Mouse (Mus musculus) neural tube, embryonic 13.5 days (tissue): Measurements from ENCODE around the gene Glg1. TPM values are rescaled to one million over a fixed set of nuclear protein-coding genes. Genes with fewer than 3 reads are reported as not detected.
"Not testable (repeated sequence)": the region's sequence is repeated elsewhere in the genome, so short reads cannot be mapped to it uniquely, and the experiment has no call there.

ENCODE experiments used
- ATAC-seq: fragments of 200-750 bp; cut with Nextera tagmentation; 2 replicates; pipeline ENCODE4 v1.8.0; 2017; ENCODE audit warnings: low read depth, mild to moderate bottlenecking, moderate TSS enrichment, moderate library complexity
- H3K27ac ChIP-seq: fragments of 300-500 bp; sonication (generic); replicated peaks from 2 replicates; pipeline ENCODE4 v1.5.1; 2015; ENCODE audit warnings: moderate library complexity, mild to moderate bottlenecking, inconsistent platforms
- H3K27me3 ChIP-seq: fragments of 300-500 bp; sonication (generic); 2 replicates; pipeline ENCODE4 v1.6.1; 2015; ENCODE audit warnings: mild to moderate bottlenecking, inconsistent platforms
- H3K36me3 ChIP-seq: fragments of 300-500 bp; sonication (generic); 2 replicates; pipeline ENCODE4 v1.6.1; 2015; ENCODE audit warnings: mild to moderate bottlenecking, inconsistent platforms
- H3K4me1 ChIP-seq: fragments of 300-500 bp; sonication (generic); replicated peaks from 2 replicates; pipeline ENCODE4 v1.6.1; 2015; ENCODE audit warnings: inconsistent platforms
- H3K4me2 ChIP-seq: fragments of 300-500 bp; sonication (generic); 2 replicates; pipeline ENCODE4 v1.6.1; 2015; ENCODE audit warnings: inconsistent platforms, mild to moderate bottlenecking, moderate library complexity
- H3K4me3 ChIP-seq: fragments of 300-500 bp; sonication (generic); 2 replicates; pipeline ENCODE4 v1.5.1; 2015; ENCODE audit warnings: mild to moderate bottlenecking, inconsistent platforms
- H3K9ac ChIP-seq: fragments of 300-500 bp; sonication (generic); 2 replicates; pipeline ENCODE4 v1.6.1; 2015; ENCODE audit warnings: moderate library complexity, mild to moderate bottlenecking, inconsistent platforms
- H3K9me3 ChIP-seq: fragments of 300-500 bp; sonication (generic); 2 replicates; pipeline ENCODE4 v1.6.1; 2016; ENCODE audit warnings: inconsistent platforms
- WGBS: fragments of 180-500 bp; shearing (Covaris S2); methylation state at CpG from one replicate; pipeline ENCODE4 v1.1.7; 2015; 5-methylcytosine and 5-hydroxymethylcytosine counted together
- polyA plus RNA-seq: library from polyadenylated mRNA; unstranded; fragments of >200 nt; fragmentation: Nextera tagmentation; extraction: Ambion mirVana; gene quantifications from 2 replicates; pipeline ENCODE4 v1.2.1, GENCODE M21; 2015

The Glg1 gene
- polyA plus RNA-seq, 1 experiment from 2014 or later: 69.5 TPM

DNA sequence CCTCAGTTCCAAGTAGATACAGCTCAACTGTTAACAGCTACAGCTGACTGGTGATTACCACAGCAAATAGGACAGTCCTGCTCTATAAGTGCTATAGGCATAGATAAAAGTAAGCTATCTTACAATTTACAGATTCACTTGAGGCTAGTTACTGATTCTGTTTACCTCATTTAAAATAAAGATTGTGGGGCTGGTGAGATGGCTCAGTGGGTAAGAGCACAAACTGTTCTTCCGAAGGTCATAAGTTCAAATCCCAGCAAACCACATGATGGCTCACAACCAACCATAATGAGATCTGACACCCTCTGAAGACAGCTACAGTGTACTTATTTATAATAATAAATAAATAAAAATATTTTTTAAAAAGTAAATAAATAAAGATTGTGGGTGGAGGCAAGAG lies 12.2 kb downstream of the Glg1 start:
- not testable (repeated sequence) for H3K9ac ChIP-seq, H3K9me3 ChIP-seq, H3K4me2 ChIP-seq, H3K27ac ChIP-seq, H3K36me3 ChIP-seq, ATAC-seq, H3K4me1 ChIP-seq, H3K27me3 ChIP-seq, H3K4me3 ChIP-seq
- WGBS: 92% methylated on average over 1 of the region's 1 CpGs

DNA sequence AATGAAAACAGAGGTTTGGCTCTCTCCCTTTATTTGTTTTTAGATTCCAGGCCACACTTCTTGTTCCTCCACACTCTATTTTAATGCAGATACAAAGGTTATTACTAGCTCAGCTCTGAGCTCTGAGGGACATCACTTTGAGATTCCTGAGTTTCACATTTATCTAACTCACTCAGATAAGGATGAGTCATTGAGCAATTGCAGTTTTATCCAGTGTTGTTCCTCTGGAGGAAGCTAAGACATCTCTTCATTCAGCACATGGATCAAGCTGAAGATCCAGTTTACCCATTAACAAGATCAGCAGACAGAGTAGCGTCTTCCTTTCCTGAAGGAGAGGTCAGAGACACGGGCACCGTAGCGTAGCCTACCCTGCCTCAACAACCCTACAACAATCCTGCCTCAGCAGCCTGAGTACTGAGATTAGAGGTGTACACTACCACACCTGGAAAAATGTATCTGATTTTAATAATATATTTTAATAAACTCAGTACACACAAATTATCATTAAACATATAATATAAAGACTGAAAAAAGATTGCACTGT lies 12.7 kb downstream of the Glg1 start:
- Histone ChIP-seq H3K27ac (no peak overlapping the region), H3K9me3 (no peaks in the 10 kb centered on the region), H3K4me3 (no peak overlapping the region), H3K9ac (no peak overlapping the region), H3K4me2 (no peak overlapping the region), H3K4me1 (0 out of 2 replicates have a peak, but pooled peaks cover 3% of the 10 kb centered on the region), H3K27me3 (no peaks in the 10 kb centered on the region), H3K36me3 (no peaks in the 10 kb centered on the region)
- WGBS: 92% methylated on average over 4 of the region's 4 CpGs
- no peak for ATAC-seq

DNA sequence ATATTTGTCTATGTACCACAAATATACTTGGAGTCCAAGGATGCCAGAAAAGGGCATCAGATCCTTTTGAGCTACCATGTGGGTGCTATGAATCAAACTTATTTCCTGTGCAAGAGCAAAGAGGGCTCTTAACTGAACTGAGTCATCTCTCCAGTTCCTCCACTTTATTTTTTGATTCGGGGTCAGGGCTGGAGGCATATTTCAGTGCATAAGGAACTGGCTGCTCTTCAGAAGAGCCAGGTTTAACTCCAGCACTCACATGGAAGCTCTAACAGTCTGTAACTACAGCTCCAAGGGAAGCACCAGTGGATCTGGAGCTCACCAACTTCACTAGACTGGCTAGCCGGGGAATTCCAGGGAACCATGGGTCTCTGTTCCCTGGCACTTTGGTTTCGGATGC lies 21.7 kb downstream of the Glg1 start:
- H3K9me3 ChIP-seq: no peaks in the 10 kb centered on the region
- H3K27ac ChIP-seq: no peak overlapping the region
- no peaks in the 10 kb centered on the region for H3K4me1 ChIP-seq
- H3K36me3 ChIP-seq: no peaks in the 10 kb centered on the region
- H3K9ac ChIP-seq: no peak overlapping the region
- H3K4me3 ChIP-seq: no peak overlapping the region
- 78% methylated on average over 3 of the region's 3 CpGs for WGBS
- H3K27me3 ChIP-seq: no peaks in the 10 kb centered on the region
- H3K4me2 ChIP-seq: no peak overlapping the region
- ATAC-seq: no peak

DNA sequence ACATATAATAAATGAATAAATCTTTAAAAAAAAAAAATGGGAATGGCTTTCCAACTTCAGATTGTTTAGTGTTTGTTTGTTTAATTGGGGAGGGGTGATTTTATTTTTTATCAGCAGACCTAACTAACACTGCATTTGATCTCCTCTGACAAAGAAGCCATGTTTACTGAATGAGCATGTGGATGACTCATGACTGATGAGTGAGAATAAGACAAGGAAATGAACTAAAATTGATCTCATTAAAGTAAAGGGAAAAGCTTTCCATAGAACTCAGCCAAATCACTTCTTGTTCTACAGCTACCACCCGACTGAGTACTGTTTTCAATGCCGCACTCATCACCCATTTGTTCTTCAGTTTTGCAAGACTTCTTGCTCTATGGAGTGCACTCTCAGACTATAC lies 25.3 kb downstream of the Glg1 start:
- Histone ChIP-seq H3K36me3 (no peaks in the 10 kb centered on the region), H3K9me3 (no peaks in the 10 kb centered on the region), H3K4me1 (no peaks in the 10 kb centered on the region), H3K27me3 (no peaks in the 10 kb centered on the region), H3K9ac (no peak overlapping the region), H3K27ac (no peak overlapping the region), H3K4me3 (no peak overlapping the region), H3K4me2 (no peak overlapping the region)
- 94% methylated on average over 2 of the region's 2 CpGs for WGBS
- no peak for ATAC-seq

DNA sequence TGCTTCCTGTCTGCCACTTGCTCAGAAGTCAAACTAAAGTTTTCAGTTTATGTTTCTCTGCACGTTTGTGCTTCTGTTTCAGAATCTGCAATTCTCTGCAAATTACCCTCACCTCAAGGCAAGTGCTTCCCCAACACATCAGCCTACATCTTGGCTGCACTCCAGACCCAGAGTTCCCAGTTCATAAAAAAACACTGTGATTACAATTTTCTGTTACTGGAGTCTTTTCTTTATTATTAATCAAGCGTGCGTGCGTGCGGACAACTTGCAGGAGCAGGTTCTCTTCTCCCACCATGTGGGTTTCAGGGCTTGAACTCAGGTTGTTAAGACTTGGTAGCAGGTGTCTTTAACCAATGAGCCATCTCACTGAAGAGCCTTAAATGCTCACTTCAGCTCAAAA lies 34.9 kb downstream of the Glg1 start:
- WGBS: 72% methylated on average over 5 of the region's 5 CpGs
- H3K27ac ChIP-seq: no peak overlapping the region
- H3K4me3 ChIP-seq: no peak overlapping the region
- H3K4me1 ChIP-seq: peaks cover 8% of the 10 kb centered on the region
- H3K9me3 ChIP-seq: no peaks in the 10 kb centered on the region
- H3K9ac ChIP-seq: no peak overlapping the region
- no peak for ATAC-seq
- H3K4me2 ChIP-seq: no peak overlapping the region
- H3K36me3 ChIP-seq: no peaks in the 10 kb centered on the region
- H3K27me3 ChIP-seq: no peaks in the 10 kb centered on the region

DNA sequence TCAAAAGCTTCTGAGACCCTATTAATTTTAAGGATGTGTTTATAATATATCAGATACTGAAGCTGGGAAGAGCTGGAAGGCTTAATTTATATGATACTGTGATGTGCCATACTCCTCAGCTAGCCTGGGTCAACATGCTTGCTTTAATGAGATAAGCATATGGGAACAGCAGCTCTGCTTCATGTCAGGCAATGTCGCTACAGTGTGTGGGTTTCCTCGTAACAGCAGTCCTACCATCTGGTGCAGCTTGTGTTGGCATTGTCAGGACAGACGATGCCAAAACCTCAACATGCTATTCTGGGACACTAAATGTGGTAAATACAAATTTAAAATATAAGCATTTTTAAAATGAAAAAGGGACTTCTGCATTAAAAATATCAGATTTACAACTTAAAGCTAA lies 40.9 kb downstream of the Glg1 start:
- ATAC-seq: no peak

DNA sequence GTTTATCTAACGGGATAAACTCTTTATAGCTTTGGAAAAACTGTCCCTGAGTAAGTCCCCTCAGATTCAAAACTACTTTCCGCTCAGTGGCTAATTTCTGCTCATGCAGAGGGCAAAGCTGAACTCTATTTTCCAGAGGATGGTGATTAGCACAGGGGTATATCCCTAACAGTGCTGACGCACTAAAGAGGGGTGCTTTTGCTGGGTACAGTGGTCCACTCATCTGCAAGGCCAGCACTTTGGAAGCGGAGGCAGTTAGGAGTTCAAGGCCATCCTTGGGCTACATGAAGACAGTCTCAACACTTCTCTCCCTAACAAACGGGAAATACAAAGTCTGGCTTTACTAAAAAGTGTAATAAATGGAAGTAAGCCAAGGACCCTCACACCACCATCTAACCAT lies 45.6 kb downstream of the Glg1 start:
- Histone ChIP-seq H3K27me3 (no peaks in the 10 kb centered on the region), H3K4me3 (no peak overlapping the region), H3K4me2 (no peak overlapping the region), H3K9me3 (no peaks in the 10 kb centered on the region), H3K9ac (no peak overlapping the region), H3K4me1 (no peaks in the 10 kb centered on the region), H3K36me3 (no peaks in the 10 kb centered on the region), H3K27ac (no peak overlapping the region)
- no peak for ATAC-seq
- 93% methylated on average over 5 of the region's 5 CpGs for WGBS

More for the DNA sequence above, 40.9 kb downstream of the Glg1 start:
- Histone ChIP-seq H3K4me1 (no peaks in the 10 kb centered on the region), H3K36me3 (no peaks in the 10 kb centered on the region), H3K4me2 (no peak overlapping the region), H3K9me3 (no peaks in the 10 kb centered on the region), H3K27ac (no peak overlapping the region), H3K27me3 (no peaks in the 10 kb centered on the region), H3K4me3 (no peak overlapping the region), H3K9ac (no peak overlapping the region)
- 63% methylated on average over 3 of the region's 3 CpGs for WGBS

DNA sequence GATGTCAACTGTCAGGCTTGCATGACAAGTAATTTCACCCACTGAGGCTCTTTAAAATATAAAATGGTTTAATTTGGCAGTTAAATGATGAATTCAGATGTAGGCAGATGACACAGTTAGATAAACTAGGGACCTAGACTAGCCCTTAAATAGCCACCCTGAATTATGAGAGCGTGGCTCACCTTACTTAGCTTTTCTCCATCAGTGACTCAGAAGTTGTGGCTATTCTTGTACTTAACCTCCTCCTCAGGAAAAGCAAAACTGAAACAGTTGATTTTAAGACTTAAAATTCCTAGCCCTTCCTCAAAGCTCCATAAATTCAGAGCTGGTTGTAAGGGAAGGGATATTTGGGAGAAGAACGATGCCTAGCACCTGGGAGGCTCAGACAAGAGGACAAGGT lies 47.8 kb downstream of the Glg1 start:
- Histone ChIP-seq H3K27ac (no peak overlapping the region), H3K27me3 (no peaks in the 10 kb centered on the region), H3K9me3 (no peaks in the 10 kb centered on the region), H3K4me3 (no peak overlapping the region), H3K36me3 (no peaks in the 10 kb centered on the region), H3K4me1 (no peaks in the 10 kb centered on the region), H3K4me2 (no peak overlapping the region), H3K9ac (no peak overlapping the region)
- WGBS: 97% methylated on average over 2 of the region's 2 CpGs
- no peak for ATAC-seq

DNA sequence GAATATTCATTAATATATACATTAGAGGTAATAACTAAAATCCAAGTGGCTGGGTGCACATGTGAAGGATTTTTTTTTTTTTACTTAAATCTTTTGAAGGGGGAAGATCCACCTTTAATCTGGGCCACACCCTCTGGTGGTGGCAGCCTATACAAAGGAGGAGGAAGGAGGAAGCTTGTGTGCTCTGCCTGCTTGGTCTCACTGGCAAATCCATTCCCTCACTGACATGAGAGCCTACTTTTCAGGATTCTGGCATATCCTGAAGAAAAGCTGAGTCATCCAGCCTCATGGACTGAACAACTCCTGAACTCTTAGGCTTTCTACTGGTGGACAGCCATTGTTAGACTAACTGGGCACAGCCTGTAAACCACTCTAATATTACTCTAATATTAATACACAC lies 49.1 kb downstream of the Glg1 start:
- Histone ChIP-seq H3K9me3 (no peaks in the 10 kb centered on the region), H3K27me3 (no peaks in the 10 kb centered on the region), H3K4me2 (no peak overlapping the region), H3K27ac (no peak overlapping the region), H3K4me3 (no peak overlapping the region), H3K4me1 (no peaks in the 10 kb centered on the region), H3K9ac (no peak overlapping the region), H3K36me3 (no peaks in the 10 kb centered on the region)
- ATAC-seq: no peak

DNA sequence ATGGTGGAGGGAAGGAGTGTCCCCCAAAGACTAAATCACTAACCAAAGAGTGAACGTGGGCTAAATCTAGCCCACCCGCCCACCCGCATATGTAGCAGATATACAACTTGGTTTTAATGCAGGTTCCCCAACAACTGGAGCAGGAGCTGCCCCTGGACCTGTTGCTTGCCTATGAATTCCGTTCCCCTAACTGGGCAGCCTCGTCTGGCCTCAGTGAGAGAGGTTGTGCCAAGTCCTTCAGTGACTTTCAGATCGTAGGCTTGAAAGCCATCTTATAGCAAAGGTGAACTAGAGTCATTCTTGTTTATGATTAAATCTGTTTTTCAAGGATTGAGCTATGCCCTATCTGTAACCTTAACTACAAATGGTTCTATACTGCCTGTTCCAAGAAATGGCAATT lies 52.7 kb downstream of the Glg1 start:
- Histone ChIP-seq H3K4me2 (no peak overlapping the region), H3K9me3 (no peaks in the 10 kb centered on the region), H3K4me1 (no peaks in the 10 kb centered on the region), H3K4me3 (no peak overlapping the region), H3K27me3 (no peaks in the 10 kb centered on the region), H3K27ac (no peak overlapping the region), H3K36me3 (no peaks in the 10 kb centered on the region), H3K9ac (no peak overlapping the region)
- ATAC-seq: no peak
- 84% methylated on average over 6 of the region's 6 CpGs for WGBS

DNA sequence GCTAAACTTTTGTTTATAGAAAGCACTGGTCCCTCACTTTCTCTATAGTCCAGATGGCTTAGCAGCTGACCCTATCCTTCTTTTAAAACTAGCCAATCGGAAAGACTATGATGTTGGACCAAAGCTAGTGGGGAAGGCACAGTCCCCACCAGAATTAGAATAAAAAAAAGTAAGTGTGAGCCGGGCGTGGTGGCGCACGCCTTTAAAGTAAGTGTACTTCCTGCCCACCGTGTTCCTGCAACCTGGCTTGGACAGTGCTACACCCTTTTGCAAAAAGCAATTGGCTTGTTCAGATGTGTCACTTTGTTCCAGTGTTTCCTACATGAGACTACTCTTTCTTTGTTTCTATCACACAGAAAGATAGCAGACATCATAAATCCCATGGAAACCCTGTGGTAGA lies 54.0 kb downstream of the Glg1 start:
- Histone ChIP-seq H3K27ac (no peak overlapping the region), H3K4me3 (no peak overlapping the region), H3K9ac (no peak overlapping the region), H3K4me2 (no peak overlapping the region), H3K27me3 (no peaks in the 10 kb centered on the region), H3K4me1 (no peaks in the 10 kb centered on the region), H3K9me3 (no peaks in the 10 kb centered on the region), H3K36me3 (no peaks in the 10 kb centered on the region)
- ATAC-seq: no peak
- 95% methylated on average over 6 of the region's 6 CpGs for WGBS

DNA sequence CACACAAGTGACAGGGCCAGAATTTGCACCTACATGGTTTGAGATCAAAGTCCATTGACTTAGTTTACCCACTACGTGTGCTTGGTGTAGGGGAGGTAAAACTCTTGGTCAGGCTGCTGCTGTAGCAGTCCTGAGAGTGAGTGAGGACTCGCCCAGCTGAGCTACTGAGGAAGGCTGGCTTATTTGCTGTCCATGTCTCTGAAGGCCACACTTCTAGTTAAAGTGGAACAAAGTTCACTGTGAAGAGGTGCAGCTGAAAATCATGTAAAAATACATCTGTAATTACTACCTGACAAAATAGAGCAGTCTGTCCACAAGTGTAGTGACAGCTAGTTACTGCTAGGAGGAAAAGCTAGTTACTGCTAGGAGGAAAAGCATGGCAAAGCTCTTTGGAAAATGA lies 55.7 kb downstream of the Glg1 start:
- no peak overlapping the region for H3K27ac ChIP-seq
- no peak overlapping the region for H3K4me2 ChIP-seq
- no peak overlapping the region for H3K4me3 ChIP-seq
- no peaks in the 10 kb centered on the region for H3K9me3 ChIP-seq
- H3K36me3 ChIP-seq: 0 out of 2 replicates have a peak, but pooled peaks cover 3% of the 10 kb centered on the region
- no peak for ATAC-seq
- WGBS: 99% methylated on average over 2 of the region's 2 CpGs
- no peaks in the 10 kb centered on the region for H3K4me1 ChIP-seq
- no peaks in the 10 kb centered on the region for H3K27me3 ChIP-seq
- no peak overlapping the region for H3K9ac ChIP-seq

DNA sequence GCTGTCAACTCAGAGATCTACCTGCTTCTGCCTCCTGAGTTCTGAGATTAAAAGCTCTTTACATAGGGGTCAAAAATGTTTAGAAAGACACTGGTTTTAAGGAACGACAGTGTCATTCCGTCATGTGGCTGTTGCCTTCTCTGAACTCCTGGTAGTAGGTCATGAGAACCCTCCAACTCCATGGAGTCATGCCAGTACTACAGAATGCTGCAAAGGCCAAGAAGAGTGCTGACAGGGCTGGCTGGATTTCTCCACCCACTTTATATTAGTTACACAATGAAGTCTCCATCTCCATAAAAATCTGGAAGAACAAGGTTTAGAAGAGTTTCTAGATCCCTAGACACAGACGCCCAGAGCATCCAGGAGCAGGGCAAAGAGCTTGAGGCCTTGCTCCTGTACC lies 61.0 kb downstream of the Glg1 start:
- Histone ChIP-seq H3K27me3 (no peaks in the 10 kb centered on the region), H3K36me3 (peaks cover 54% of the 10 kb centered on the region), H3K9ac (no peak overlapping the region), H3K9me3 (no peaks in the 10 kb centered on the region), H3K4me3 (no peak overlapping the region), H3K4me2 (no peak overlapping the region), H3K27ac (no peak overlapping the region), H3K4me1 (no peaks in the 10 kb centered on the region)
- no peak for ATAC-seq
- WGBS: 97% methylated on average over 3 of the region's 3 CpGs
